Mouse (Mus musculus) spleen, adult 2 months (tissue): ENCODE data around the gene Slc10a3.

Source experiments
- CTCF ChIP-seq: fragments of 200-500 bp; IDR thresholded peaks from 2 replicates; pipeline ENCODE4 v1.5.1; 2011; ENCODE audit warnings: mild to moderate bottlenecking, inconsistent platforms; ENCODE audit not compliant: insufficient read depth, insufficient read length, insufficient replicate concordance; ENCODE audit errors: extremely low read depth
- POLR2A ChIP-seq: fragments of 200-500 bp; IDR thresholded peaks from 2 replicates; pipeline ENCODE4 v1.6.1; 2011; ENCODE audit warnings: low read depth, low read length, inconsistent platforms

DNA sequence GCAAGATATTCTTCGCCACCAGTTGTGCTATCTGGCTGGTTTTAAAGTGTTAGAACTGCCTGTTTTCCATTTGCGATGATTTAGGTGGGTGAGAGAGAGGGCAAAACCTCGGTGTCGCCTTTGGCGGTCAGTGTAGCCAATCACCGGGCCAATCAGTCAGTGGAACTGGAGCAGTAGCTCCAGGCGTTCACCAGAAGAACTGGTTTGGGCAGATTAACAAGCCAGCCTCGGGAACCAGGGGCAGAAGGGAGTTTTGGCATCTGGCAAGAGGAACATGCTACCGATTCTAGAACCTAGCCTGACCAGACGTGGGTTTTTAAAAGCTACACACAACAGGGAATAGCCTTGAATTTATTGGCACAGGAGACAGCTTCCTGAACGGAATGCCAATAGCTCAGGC is 14.0 kb downstream of the Slc10a3 start:
- TF ChIP-seq CTCF (no peak), POLR2A (no peak)
